Mouse (Mus musculus) urinary bladder, postnatal 14 days (tissue): ENCODE data around the gene Katnal1.

Experiments used
- DNase-seq: peaks from one replicate; pipeline ENCODE4 v3.0.0; 2021; ENCODE audit warnings: low spot score

Katnal1 gene

GRCm38 (mm10) chr5:148954314-148955060 lies 25.4 kb upstream of the Katnal1 start:
- no peak for DNase-seq

GRCm38 (mm10) chr5:148953098-148953497 lies 24.0 kb upstream of the Katnal1 start:
- peak; percentile 29 for DNase-seq

- DNase-seq: peak; percentile 40
These were observed 23.3 kb upstream of the Katnal1 start for GRCm38 (mm10) chr5:148952419-148952818.

- no peak for DNase-seq
These were observed 22.2 kb upstream of the Katnal1 start for GRCm38 (mm10) chr5:148951360-148951759.

GRCm38 (mm10) chr5:148950064-148950463 lies 20.9 kb upstream of the Katnal1 start:
- DNase-seq: no peak

GRCm38 (mm10) chr5:148948577-148948976 lies 19.5 kb upstream of the Katnal1 start:
- DNase-seq: no peak

GRCm38 (mm10) chr5:148947412-148947811 lies 18.3 kb upstream of the Katnal1 start:
- no peak for DNase-seq

- no peak for DNase-seq
These were observed 17.7 kb upstream of the Katnal1 start for GRCm38 (mm10) chr5:148946787-148947186.

- DNase-seq: no peak
These were observed 16.6 kb upstream of the Katnal1 start for GRCm38 (mm10) chr5:148945735-148946134.

- no peak for DNase-seq
These were observed 14.9 kb upstream of the Katnal1 start for GRCm38 (mm10) chr5:148944024-148944423.

- DNase-seq: no peak
These were observed 14.3 kb upstream of the Katnal1 start for GRCm38 (mm10) chr5:148943444-148943843.

- DNase-seq: no peak
These were observed 13.8 kb upstream of the Katnal1 start for GRCm38 (mm10) chr5:148942957-148943356.

GRCm38 (mm10) chr5:148942305-148942704 lies 13.2 kb upstream of the Katnal1 start:
- no peak for DNase-seq

- no peak for DNase-seq
These were observed 12.7 kb upstream of the Katnal1 start for GRCm38 (mm10) chr5:148941867-148942266.

GRCm38 (mm10) chr5:148939948-148940382 lies 10.8 kb upstream of the Katnal1 start:
- DNase-seq: no peak

GRCm38 (mm10) chr5:148936516-148936951 lies 7.4 kb upstream of the Katnal1 start:
- no peak for DNase-seq

- DNase-seq: no peak
These were observed 6.8 kb upstream of the Katnal1 start for GRCm38 (mm10) chr5:148935871-148936270.

- DNase-seq: no peak
These were observed 6.1 kb upstream of the Katnal1 start for GRCm38 (mm10) chr5:148935071-148935821.

- no peak for DNase-seq
These were observed 5.3 kb upstream of the Katnal1 start for GRCm38 (mm10) chr5:148934457-148934856.

GRCm38 (mm10) chr5:148933767-148934166 lies 4.6 kb upstream of the Katnal1 start:
- DNase-seq: no peak

- DNase-seq: no peak
These were observed 2.2 kb upstream of the Katnal1 start for GRCm38 (mm10) chr5:148931301-148931700.

GRCm38 (mm10) chr5:148928382-148929115 lies 571 bp downstream of the Katnal1 start:
- peak; percentile 92 for DNase-seq
